Mouse (Mus musculus): ENCODE measurements around the gene 1700016C15Rik.

Gene 1700016C15Rik

GRCm38 (mm10) chr1:177729043-177730024 is at the start of gene 1700016C15Rik:
Gene 1700016C15Rik, plus strand, starts transcription at chr1:177729814.
- DNase-seq (ENCODE audit: low spot score in 2 of 2): no peak

GRCm38 (mm10) chr1:177681239-177681638 is 48.4 kb upstream of the 1700016C15Rik start:
- no peak for DNase-seq (ENCODE audit: low spot score in 2 of 2)

GRCm38 (mm10) chr1:177683931-177684836 is 45.4 kb upstream of the 1700016C15Rik start:
- DNase-seq (ENCODE audit: low spot score in 2 of 2): no peak

- peak; percentile 11 to 38 for DNase-seq (ENCODE audit: low spot score in 2 of 2)
These were observed 44.7 kb upstream of the 1700016C15Rik start for GRCm38 (mm10) chr1:177684901-177685300.

GRCm38 (mm10) chr1:177686137-177686536 is 43.5 kb upstream of the 1700016C15Rik start:
- DNase-seq (ENCODE audit: low spot score in 2 of 2): no peak

GRCm38 (mm10) chr1:177686982-177687381 is 42.6 kb upstream of the 1700016C15Rik start:
- no peak for DNase-seq (ENCODE audit: low spot score in 2 of 2)

GRCm38 (mm10) chr1:177692491-177692890 is 37.1 kb upstream of the 1700016C15Rik start:
- no peak for DNase-seq (ENCODE audit: low spot score in 2 of 2)

GRCm38 (mm10) chr1:177693486-177694252 is 35.9 kb upstream of the 1700016C15Rik start:
- no peak for DNase-seq (ENCODE audit: low spot score in 2 of 2)

- DNase-seq (ENCODE audit: low spot score in 2 of 2): peak; percentile 12 to 14
These were observed 29.1 kb upstream of the 1700016C15Rik start for GRCm38 (mm10) chr1:177700560-177700959.

GRCm38 (mm10) chr1:177702481-177703146 is 27.0 kb upstream of the 1700016C15Rik start:
- DNase-seq (ENCODE audit: low spot score in 2 of 2): peak; percentile 41 to 72

GRCm38 (mm10) chr1:177703147-177703807 is 26.3 kb upstream of the 1700016C15Rik start:
- DNase-seq (ENCODE audit: low spot score in 2 of 2): no peak

- no peak for DNase-seq (ENCODE audit: low spot score in 2 of 2)
These were observed 24.4 kb upstream of the 1700016C15Rik start for GRCm38 (mm10) chr1:177705204-177705603.

GRCm38 (mm10) chr1:177707571-177707970 is 22.0 kb upstream of the 1700016C15Rik start:
- DNase-seq (ENCODE audit: low spot score in 2 of 2): no peak

- no peak for DNase-seq (ENCODE audit: low spot score in 2 of 2)
These were observed 21.0 kb upstream of the 1700016C15Rik start for GRCm38 (mm10) chr1:177708583-177709055.

GRCm38 (mm10) chr1:177711000-177711399 is 18.6 kb upstream of the 1700016C15Rik start:
- DNase-seq (ENCODE audit: low spot score in 2 of 2): no peak

- no peak for DNase-seq (ENCODE audit: low spot score in 2 of 2)
These were observed 18.2 kb upstream of the 1700016C15Rik start for GRCm38 (mm10) chr1:177711418-177711817.

GRCm38 (mm10) chr1:177713635-177714396 is 15.8 kb upstream of the 1700016C15Rik start:
- DNase-seq (ENCODE audit: low spot score in 2 of 2): no peak

GRCm38 (mm10) chr1:177714397-177715012 is 15.1 kb upstream of the 1700016C15Rik start:
- no peak for DNase-seq (ENCODE audit: low spot score in 2 of 2)

- DNase-seq (ENCODE audit: low spot score in 2 of 2): no peak
These were observed 13.2 kb upstream of the 1700016C15Rik start for GRCm38 (mm10) chr1:177716448-177716847.
